Mouse (Mus musculus) megakaryocyte, embryonic 14.5 days (primary cell): Measurements from ENCODE around the gene Rph3al.

Source experiments
- FLI1 ChIP-seq: IDR thresholded peaks from 2 replicates; pipeline ENCODE4 v1.6.1; 2012; ENCODE audit warnings: low read length, inconsistent platforms, mixed read lengths
- GATA1 ChIP-seq: IDR thresholded peaks from 3 replicates; pipeline ENCODE4 v1.6.1; 2012; ENCODE audit warnings: mixed read lengths, low read length, inconsistent platforms, borderline replicate concordance

DNA sequence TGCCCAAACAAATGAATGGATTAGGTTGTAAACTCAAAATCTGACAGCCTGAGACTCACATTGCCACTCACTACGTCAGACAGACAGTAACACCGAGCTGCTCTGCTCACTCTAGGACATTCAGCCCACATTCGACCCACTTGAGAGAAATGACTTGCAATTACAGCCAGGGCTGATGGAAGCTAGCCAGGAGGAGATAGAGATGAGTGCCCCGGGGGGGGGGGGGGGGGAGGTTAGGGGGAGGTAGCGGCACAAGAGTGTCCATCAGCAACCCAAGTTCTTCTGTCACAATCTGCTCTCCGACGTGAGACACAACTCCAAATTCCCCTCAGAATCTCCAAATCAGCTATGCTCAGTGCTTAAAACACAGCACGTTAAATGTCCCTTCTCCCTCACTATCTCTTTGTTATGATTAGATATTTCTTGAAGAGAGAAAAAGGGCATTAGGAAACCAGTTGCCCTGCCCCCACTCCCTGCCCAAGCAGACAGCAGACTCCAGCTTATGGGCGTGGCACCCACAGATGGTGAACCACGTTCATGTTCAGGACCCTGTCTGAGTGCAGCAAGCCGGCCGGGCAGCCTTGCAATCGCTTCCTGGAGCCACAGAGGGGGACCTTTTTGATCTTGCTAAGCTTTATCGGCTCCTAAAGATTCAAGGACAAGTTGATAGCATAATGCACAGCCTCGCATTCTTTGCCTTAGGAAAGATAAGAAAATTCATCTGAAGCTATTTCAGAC is 62.0 kb downstream of the Rph3al start:
- TF ChIP-seq GATA1 (no peak), FLI1 (no peak)
